Mouse (Mus musculus): ENCODE data around the gene Hist1h3e.

Hist1h3e gene

GRCm38 (mm10) chr13:23536076-23536822, 25.9 kb downstream of the Hist1h3e start:
- DNase-seq = no peak

- peak; percentile 87 for DNase-seq
These were observed 26.8 kb downstream of the Hist1h3e start, which contains the start of gene Hist1h3g for GRCm38 (mm10) chr13:23535137-23536075. Hist1h3g (plus strand) TSS chr13:23535422.

GRCm38 (mm10) chr13:23534368-23535131, 27.6 kb downstream of the Hist1h3e start:
- peak; percentile 11 for DNase-seq

GRCm38 (mm10) chr13:23533560-23534367, 28.4 kb downstream of the Hist1h3e start, which contains the start of gene Hist1h2af:
Hist1h2af (plus strand) TSS chr13:23533906.
- peak; percentile 64 for DNase-seq

GRCm38 (mm10) chr13:23532262-23533075, 29.7 kb downstream of the Hist1h3e start:
- DNase-seq = no peak

GRCm38 (mm10) chr13:23530901-23531875, 31.0 kb downstream of the Hist1h3e start, which contains the start of gene Hist1h4h:
Hist1h4h (plus strand) TSS chr13:23531050.
- peak; percentile 95 for DNase-seq

- peak; percentile 43 for DNase-seq
These were observed 31.8 kb downstream of the Hist1h3e start for GRCm38 (mm10) chr13:23530181-23530900.

GRCm38 (mm10) chr13:23529480-23530165, 32.5 kb downstream of the Hist1h3e start:
- DNase-seq = no peak

- DNase-seq = no peak
These were observed 33.2 kb downstream of the Hist1h3e start for GRCm38 (mm10) chr13:23529005-23529404.

- peak; percentile 88 for DNase-seq
These were observed 35.9 kb downstream of the Hist1h3e start for GRCm38 (mm10) chr13:23526312-23526711.

- DNase-seq = no peak
These were observed 36.3 kb downstream of the Hist1h3e start for GRCm38 (mm10) chr13:23525901-23526300.

- peak; percentile 71 for DNase-seq
These were observed 37.5 kb downstream of the Hist1h3e start for GRCm38 (mm10) chr13:23524654-23525053.

- no peak for DNase-seq
These were observed 38.2 kb downstream of the Hist1h3e start for GRCm38 (mm10) chr13:23523976-23524375.

- peak; percentile 49 for DNase-seq
These were observed 40.5 kb downstream of the Hist1h3e start for GRCm38 (mm10) chr13:23521703-23522102.

- peak; percentile 69 for DNase-seq
These were observed 42.8 kb downstream of the Hist1h3e start for GRCm38 (mm10) chr13:23519416-23519815.

GRCm38 (mm10) chr13:23518885-23519284, 43.3 kb downstream of the Hist1h3e start:
- peak; percentile 58 for DNase-seq

- DNase-seq = no peak
These were observed 43.9 kb downstream of the Hist1h3e start for GRCm38 (mm10) chr13:23518295-23518603.

- DNase-seq = peak; percentile 83
These were observed 44.4 kb downstream of the Hist1h3e start for GRCm38 (mm10) chr13:23517603-23518294.
